Mouse (Mus musculus) erythroblast, embryonic 14.5 days (primary cell): ENCODE results near the gene Ulk4.

Experiments used
- GATA1 ChIP-seq: IDR thresholded peaks from 2 replicates; pipeline ENCODE4 v1.6.1; 2012; ENCODE audit warnings: low read length, inconsistent platforms, mixed read lengths
- TAL1 ChIP-seq: IDR thresholded peaks from 3 replicates; pipeline ENCODE4 v1.6.1; 2012; ENCODE audit warnings: low read length, inconsistent platforms, mixed read lengths

- TF ChIP-seq GATA1 (no peak), TAL1 (no peak)
Measured at GRCm38 (mm10) chr9:121304520-121304919, 27.5 kb upstream of the Ulk4 start.
